Comparison of ENCODE assay signal across 18 mouse cellular contexts in genomic region chr9:100896111-100896510, GRCm38 (mm10).
DNase-seq lines count a peak whose midpoint lies in the region; ATAC-seq and TF ChIP-seq lines count a peak whose summit lies in the region.
"Had no signal": no experiment of that assay in that cellular context is flagged by ENCODE, and none has a peak within 500 bp of the region (broad histone marks: within the 10 kb centered on the region; RNA-seq: fewer than 3 reads in every experiment).

No protein-coding gene starts in this region.

- dilution Hi-C loops in CH12.LX (cut with MboI; ENCODE audit: extremely low pct_ligation_motif_present, extremely low pct_unique_long_range_greater_than_20kb, low sequenced_read_pairs), result no loop called here

- 79% methylated on average over 1 of the region's 1 CpGs for WGBS in stomach, postnatal 0 days

- H3K4me2 ChIP-seq in CH12.LX (ENCODE audit: insufficient read depth, low read depth, poor library complexity, severe bottlenecking), result no peak overlapping the region
- no peak overlapping the region for H3K4me2 ChIP-seq in stomach, postnatal 0 days (replicated peaks; ENCODE audit: low read depth)

- in situ Hi-C loops in CH12.LX (cut with MboI; ENCODE audit: low pct_ligation_motif_present, low pct_unique_long_range_greater_than_20kb, low sequenced_read_pairs), result no loop called here

- TF ChIP-seq EP300 in CH12.LX (IDR thresholded peaks at IDR 0.05; ENCODE audit: low read length), result peak; percentile 74
- no peak for TF ChIP-seq EP300 in stomach, postnatal 0 days (optimal IDR thresholded peaks at IDR 0.05)

- no peaks in the 10 kb centered on the region for H3K9me3 ChIP-seq in CH12.LX (replicated peaks; ENCODE audit: low read length)
- no peaks in the 10 kb centered on the region for H3K9me3 ChIP-seq in stomach, postnatal 0 days (ENCODE audit: control insufficient read depth, low read length)
- H3K9me3 ChIP-seq: G1E had no signal

- TF ChIP-seq CTCF in CH12.LX (conservative IDR thresholded peaks at IDR 0.05 in 1 of 2, IDR thresholded peaks at IDR 0.05 in 1 of 2; ENCODE audit: low read depth in 2 of 2, low read length in 2 of 2), result no peak
- no peak for TF ChIP-seq CTCF in stomach, postnatal 0 days (IDR thresholded peaks at IDR 0.05; ENCODE audit: low read depth)

- TF ChIP-seq RAD21 in CH12.LX (IDR thresholded peaks at IDR 0.05; ENCODE audit: low read depth, low read length), result no peak

- no peaks in the 10 kb centered on the region for H3K79me2 ChIP-seq in CH12.LX (replicated peaks; ENCODE audit: control insufficient read depth, extremely low read depth, insufficient read depth, poor library complexity, severe bottlenecking)

- ATAC-seq in stomach, postnatal 0 days (ENCODE audit: low FRiP score, low TSS enrichment), result no peak
- ATAC-seq: activated CD4-positive, CD25-positive, alpha-beta regulatory T cell, adult 4 months; CD4-positive, CD25-positive, alpha-beta regulatory T cell, adult 4 months; Patski had no signal

- peaks cover 0 to 2% of the 10 kb centered on the region in 2 experiments for H3K36me3 ChIP-seq in CH12.LX (replicated peaks in 1 of 2; ENCODE audit: control insufficient read depth in 1 of 2, insufficient read depth in 1 of 2, low read length in 1 of 2)
- no peaks in the 10 kb centered on the region for H3K36me3 ChIP-seq in stomach, postnatal 0 days (ENCODE audit: control insufficient read depth, insufficient read depth, low read length)

- H3K4me3 ChIP-seq in CH12.LX (replicated peaks in 1 of 3; ENCODE audit: low read depth in 2 of 3, low read length in 2 of 3, poor library complexity in 1 of 3), result no peak overlapping the region
- no peak overlapping the region for H3K4me3 ChIP-seq in stomach, postnatal 0 days (ENCODE audit: low read depth, low read length)

- H3K9ac ChIP-seq in CH12.LX (ENCODE audit: insufficient read depth, low read depth), result no peak overlapping the region
- H3K9ac ChIP-seq in stomach, postnatal 0 days (ENCODE audit: low read length), result no peak overlapping the region

- no peak for TF ChIP-seq POLR2A in CH12.LX (IDR thresholded peaks at IDR 0.05; ENCODE audit: low read depth, low read length)

- peak overlapping the region; percentile 76 for H3K27ac ChIP-seq in CH12.LX (ENCODE audit: insufficient read depth, low read depth)
- no peak overlapping the region for H3K27ac ChIP-seq in stomach, postnatal 0 days (replicated peaks)

- DNase-seq in CH12.LX (ENCODE audit: extremely low read depth), result no peak
- DNase-seq in stomach, postnatal 0 days (ENCODE audit: low spot score), result no peak
- DNase-seq: adrenal gland, adult 2 months; adrenal gland, adult 8-10 months; adrenal gland, postnatal 10 days; adrenal gland, postnatal 14 days; adrenal gland, postnatal 25 days; adrenal gland, postnatal 36 days; B cell, adult 2 months; cerebellum, adult 11 months; cerebellum, adult 11-12 months; cerebellum, adult 18-20 months; cerebellum, adult 2 months; cerebellum, adult 8-10 months had no signal

- H3K27me3 ChIP-seq in CH12.LX (replicated peaks), result no peaks in the 10 kb centered on the region
- H3K27me3 ChIP-seq in stomach, postnatal 0 days (ENCODE audit: control insufficient read depth, insufficient read depth, low read length), result no peaks in the 10 kb centered on the region
- H3K27me3 ChIP-seq: Patski had no signal

- peaks cover 7 to 8% of the 10 kb centered on the region in 2 experiments for H3K4me1 ChIP-seq in CH12.LX (ENCODE audit: control insufficient read depth in 1 of 2, insufficient read depth in 2 of 2)
- H3K4me1 ChIP-seq in stomach, postnatal 0 days (replicated peaks; ENCODE audit: control insufficient read depth, insufficient read depth), result no peaks in the 10 kb centered on the region

TF ChIP-seq in CH12.LX, 34 proteins besides CTCF, POLR2A, EP300 and RAD21:
- TF ChIP-seq USF1 (IDR thresholded peaks at IDR 0.05; ENCODE audit: low read depth, low read length), result no peak
- TF ChIP-seq SMC3 (IDR thresholded peaks at IDR 0.05; ENCODE audit: low read depth, low read length), result no peak
- peak; percentile 55 for TF ChIP-seq ZNF384 (IDR thresholded peaks at IDR 0.05; ENCODE audit: low read depth, low read length)
- TF ChIP-seq TBP (conservative IDR thresholded peaks at IDR 0.05; ENCODE audit: low read depth, low read length), result no peak
- no peak for TF ChIP-seq POLR2AphosphoS2 (IDR thresholded peaks at IDR 0.05; ENCODE audit: low read depth, low read length)
- no peak for TF ChIP-seq SIN3A (IDR thresholded peaks at IDR 0.05; ENCODE audit: low read length)
- no peak; the same call in 1 of the 2 replicates for TF ChIP-seq ETS1 (conservative IDR thresholded peaks at IDR 0.05; ENCODE audit: low read depth, low read length)
- TF ChIP-seq ELF1 (IDR thresholded peaks at IDR 0.05; ENCODE audit: low read depth, low read length), result no peak
- no peak for TF ChIP-seq NELFE (IDR thresholded peaks at IDR 0.05; ENCODE audit: low read depth, low read length)
- no peak for TF ChIP-seq BHLHE40 (IDR thresholded peaks at IDR 0.05; ENCODE audit: low read depth, low read length)
- TF ChIP-seq E2F4 (IDR thresholded peaks at IDR 0.05; ENCODE audit: insufficient replicate concordance, low read depth, low read length), result no peak
- peak; percentile 100 for TF ChIP-seq CHD1 (IDR thresholded peaks at IDR 0.05; ENCODE audit: low read depth, low read length)
- TF ChIP-seq ZMIZ1 (IDR thresholded peaks at IDR 0.05; ENCODE audit: low read depth, low read length), result no peak
- no peak for TF ChIP-seq KAT2A (IDR thresholded peaks at IDR 0.05; ENCODE audit: insufficient replicate concordance, low read length)
- TF ChIP-seq TCF12 (IDR thresholded peaks at IDR 0.05; ENCODE audit: low read depth, low read length), result peak; percentile 82
- no peak for TF ChIP-seq GABPA (IDR thresholded peaks at IDR 0.05; ENCODE audit: insufficient replicate concordance, low read depth, low read length)
- no peak for TF ChIP-seq MAX (IDR thresholded peaks at IDR 0.05; ENCODE audit: low read length)
- no peak for TF ChIP-seq ZKSCAN1 (IDR thresholded peaks at IDR 0.05; ENCODE audit: borderline replicate concordance, low read depth, low read length)
- no peak for TF ChIP-seq MXI1 (IDR thresholded peaks at IDR 0.05; ENCODE audit: low read depth, low read length)
- TF ChIP-seq UBTF (IDR thresholded peaks at IDR 0.05; ENCODE audit: low read depth, low read length), result no peak
- 0 out of 2 replicates have a peak, but pooled peaks have one; percentile 29 for TF ChIP-seq MYC (IDR thresholded peaks at IDR 0.05; ENCODE audit: low read depth, low read length)
- no peak for TF ChIP-seq MAZ (IDR thresholded peaks at IDR 0.05; ENCODE audit: low read depth, low read length)
- TF ChIP-seq RCOR1 (conservative IDR thresholded peaks at IDR 0.05; ENCODE audit: low read depth, low read length), result no peak
- no peak for TF ChIP-seq JUND (conservative IDR thresholded peaks at IDR 0.05; ENCODE audit: low read depth, low read length)
- TF ChIP-seq NRF1 (IDR thresholded peaks at IDR 0.05; ENCODE audit: low read depth, low read length), result no peak
- TF ChIP-seq MEF2A (IDR thresholded peaks at IDR 0.05; ENCODE audit: borderline replicate concordance, low read depth, low read length), result peak; percentile 98
- peak; percentile 87 for TF ChIP-seq IRF4 (IDR thresholded peaks at IDR 0.05; ENCODE audit: low read depth, low read length)
- TF ChIP-seq USF2 (conservative IDR thresholded peaks at IDR 0.05; ENCODE audit: low read depth, low read length), result no peak
- no peak for TF ChIP-seq HCFC1 (IDR thresholded peaks at IDR 0.05; ENCODE audit: low read depth, low read length)
- no peak for TF ChIP-seq PAX5 (IDR thresholded peaks at IDR 0.05; ENCODE audit: low read length)
- TF ChIP-seq ZC3H11A (IDR thresholded peaks at IDR 0.05; ENCODE audit: low read depth, low read length), result no peak
- TF ChIP-seq MAFK (IDR thresholded peaks at IDR 0.05; ENCODE audit: insufficient replicate concordance, low read length), result no peak
- TF ChIP-seq CHD2 (IDR thresholded peaks at IDR 0.05; ENCODE audit: low read length), result no peak
- peak; percentile 27; the same call in 1 of the 2 replicates for TF ChIP-seq JUN (IDR thresholded peaks at IDR 0.05; ENCODE audit: insufficient read depth, low read depth, low read length)
